Mouse (Mus musculus): ENCODE measurements around the gene Nup50. TPM values are rescaled to one million over a fixed set of nuclear protein-coding genes. Genes with fewer than 3 reads are reported as not detected.
A peak's percentile ranks its signal among the peaks of the same experiment; 100 is the strongest.
"Not testable (repeated sequence)": the region's sequence is repeated elsewhere in the genome, so short reads cannot be mapped to it uniquely, and the experiment has no call there.

Nup50 gene
- 17.7 and 20.0 TPM in 2 replicates for polyA plus RNA-seq (2012; rRNA removed)

GRCm38 (mm10) chr15:84922884-84923507 lies at the start of gene Nup50:
TSS of gene Nup50 (plus strand) at chr15:84923411.
- H3K36me3 ChIP-seq (ENCODE audit: control insufficient read depth, insufficient read depth, low read length) = peaks cover 7% of the 10 kb centered on the region
- peak; percentile 24; the same call in 1 of the 2 replicates for TF ChIP-seq CTCF (IDR thresholded peaks at IDR 0.05; ENCODE audit: borderline replicate concordance, control insufficient read depth, extremely low read depth, insufficient read depth, low read length, poor library complexity)
- peak; percentile 74; the same call in 1 of the 2 replicates for TF ChIP-seq POLR2A (IDR thresholded peaks at IDR 0.05; ENCODE audit: control insufficient read depth, extremely low read depth, insufficient read depth, low read length, poor library complexity)
- peak; percentile 97 for DNase-seq
- under 1% methylated on average over 60 of the region's 60 CpGs for WGBS
- peaks cover 2% of the 10 kb centered on the region; the same call in 1 of the 2 replicates for H3K4me1 ChIP-seq (replicated peaks; ENCODE audit: control insufficient read depth, insufficient read depth, low read length)
- H3K27me3 ChIP-seq (ENCODE audit: control insufficient read depth, insufficient read depth, low read length) = no peaks in the 10 kb centered on the region
- peak within 1 kb of the TSS; percentile 64 for H3K4me3 ChIP-seq (ENCODE audit: control insufficient read depth, insufficient read depth, low read length)
- H3K27ac ChIP-seq (ENCODE audit: control insufficient read depth, insufficient read depth, low read length) = peak within 1 kb of the TSS; percentile 69

- TF ChIP-seq CTCF (IDR thresholded peaks at IDR 0.05; ENCODE audit: borderline replicate concordance, control insufficient read depth, extremely low read depth, insufficient read depth, low read length, poor library complexity) (no peak), POLR2A (IDR thresholded peaks at IDR 0.05; ENCODE audit: control insufficient read depth, extremely low read depth, insufficient read depth, low read length, poor library complexity) (no peak)
- no peaks in the 10 kb centered on the region for H3K27me3 ChIP-seq (ENCODE audit: control insufficient read depth, insufficient read depth, low read length)
- H3K36me3 ChIP-seq (ENCODE audit: control insufficient read depth, insufficient read depth, low read length) = no peaks in the 10 kb centered on the region
- WGBS = 86% methylated on average over 4 of the region's 4 CpGs
- DNase-seq = no peak
- H3K4me3 ChIP-seq (ENCODE audit: control insufficient read depth, insufficient read depth, low read length) = no peak overlapping the region
- no peak overlapping the region for H3K27ac ChIP-seq (ENCODE audit: control insufficient read depth, insufficient read depth, low read length)
- no peaks in the 10 kb centered on the region for H3K4me1 ChIP-seq (replicated peaks; ENCODE audit: control insufficient read depth, insufficient read depth, low read length)
Measured at GRCm38 (mm10) chr15:84873867-84874266, 49.3 kb upstream of the Nup50 start.

GRCm38 (mm10) chr15:84877029-84877815 lies 46.0 kb upstream of the Nup50 start:
- WGBS = 89% methylated on average over 12 of the region's 12 CpGs

GRCm38 (mm10) chr15:84888066-84888465 lies 35.1 kb upstream of the Nup50 start:
- no peak for TF ChIP-seq POLR2A (IDR thresholded peaks at IDR 0.05; ENCODE audit: control insufficient read depth, extremely low read depth, insufficient read depth, low read length, poor library complexity)
- no peak for TF ChIP-seq CTCF (IDR thresholded peaks at IDR 0.05; ENCODE audit: borderline replicate concordance, control insufficient read depth, extremely low read depth, insufficient read depth, low read length, poor library complexity)
- H3K36me3 ChIP-seq (ENCODE audit: control insufficient read depth, insufficient read depth, low read length) = no peaks in the 10 kb centered on the region
- 90% methylated on average over 12 of the region's 12 CpGs for WGBS

More at GRCm38 (mm10) chr15:84877029-84877815, 46.0 kb upstream of the Nup50 start:
- DNase-seq = no peak
- Histone ChIP-seq H3K36me3 (ENCODE audit: control insufficient read depth, insufficient read depth, low read length) (no peaks in the 10 kb centered on the region), H3K4me1 (replicated peaks; ENCODE audit: control insufficient read depth, insufficient read depth, low read length) (no peaks in the 10 kb centered on the region), H3K27me3 (ENCODE audit: control insufficient read depth, insufficient read depth, low read length) (no peaks in the 10 kb centered on the region), H3K4me3 (ENCODE audit: control insufficient read depth, insufficient read depth, low read length) (no peak overlapping the region), H3K27ac (ENCODE audit: control insufficient read depth, insufficient read depth, low read length) (no peak overlapping the region)
- TF ChIP-seq POLR2A (IDR thresholded peaks at IDR 0.05; ENCODE audit: control insufficient read depth, extremely low read depth, insufficient read depth, low read length, poor library complexity) (no peak), CTCF (IDR thresholded peaks at IDR 0.05; ENCODE audit: borderline replicate concordance, control insufficient read depth, extremely low read depth, insufficient read depth, low read length, poor library complexity) (no peak)

GRCm38 (mm10) chr15:84891246-84891645 lies 32.0 kb upstream of the Nup50 start:
- TF ChIP-seq POLR2A (IDR thresholded peaks at IDR 0.05; ENCODE audit: control insufficient read depth, extremely low read depth, insufficient read depth, low read length, poor library complexity) (no peak), CTCF (IDR thresholded peaks at IDR 0.05; ENCODE audit: borderline replicate concordance, control insufficient read depth, extremely low read depth, insufficient read depth, low read length, poor library complexity) (no peak)
- Histone ChIP-seq H3K36me3 (ENCODE audit: control insufficient read depth, insufficient read depth, low read length) (no peaks in the 10 kb centered on the region), H3K27ac (ENCODE audit: control insufficient read depth, insufficient read depth, low read length) (no peak overlapping the region), H3K4me3 (ENCODE audit: control insufficient read depth, insufficient read depth, low read length) (no peak overlapping the region), H3K27me3 (ENCODE audit: control insufficient read depth, insufficient read depth, low read length) (no peaks in the 10 kb centered on the region), H3K4me1 (replicated peaks; ENCODE audit: control insufficient read depth, insufficient read depth, low read length) (no peaks in the 10 kb centered on the region)
- 61% methylated on average over 3 of the region's 3 CpGs for WGBS
- no peak for DNase-seq

More at GRCm38 (mm10) chr15:84888066-84888465, 35.1 kb upstream of the Nup50 start:
- Histone ChIP-seq H3K27ac (ENCODE audit: control insufficient read depth, insufficient read depth, low read length) (no peak overlapping the region), H3K4me1 (replicated peaks; ENCODE audit: control insufficient read depth, insufficient read depth, low read length) (no peaks in the 10 kb centered on the region), H3K4me3 (ENCODE audit: control insufficient read depth, insufficient read depth, low read length) (no peak overlapping the region), H3K27me3 (ENCODE audit: control insufficient read depth, insufficient read depth, low read length) (no peaks in the 10 kb centered on the region)
- DNase-seq = no peak

- DNase-seq = peak; percentile 43
Measured at GRCm38 (mm10) chr15:84891658-84892057, 31.6 kb upstream of the Nup50 start.

GRCm38 (mm10) chr15:84896216-84896615 lies 27.0 kb upstream of the Nup50 start:
- DNase-seq; H3K4me1 ChIP-seq (replicated peaks; ENCODE audit: control insufficient read depth, insufficient read depth, low read length); H3K27ac ChIP-seq (ENCODE audit: control insufficient read depth, insufficient read depth, low read length); H3K36me3 ChIP-seq (ENCODE audit: control insufficient read depth, insufficient read depth, low read length); H3K4me3 ChIP-seq (ENCODE audit: control insufficient read depth, insufficient read depth, low read length); H3K27me3 ChIP-seq (ENCODE audit: control insufficient read depth, insufficient read depth, low read length): not testable (repeated sequence)
- WGBS = 66% methylated on average over 10 of the region's 10 CpGs

More at GRCm38 (mm10) chr15:84891658-84892057, 31.6 kb upstream of the Nup50 start:
- WGBS = 2% methylated on average over 3 of the region's 3 CpGs
- no peaks in the 10 kb centered on the region; the same call in 1 of the 2 replicates for H3K4me1 ChIP-seq (replicated peaks; ENCODE audit: control insufficient read depth, insufficient read depth, low read length)
- H3K36me3 ChIP-seq (ENCODE audit: control insufficient read depth, insufficient read depth, low read length) = no peaks in the 10 kb centered on the region
- TF ChIP-seq CTCF (IDR thresholded peaks at IDR 0.05; ENCODE audit: borderline replicate concordance, control insufficient read depth, extremely low read depth, insufficient read depth, low read length, poor library complexity) (no peak), POLR2A (IDR thresholded peaks at IDR 0.05; ENCODE audit: control insufficient read depth, extremely low read depth, insufficient read depth, low read length, poor library complexity) (no peak)
- no peak overlapping the region for H3K4me3 ChIP-seq (ENCODE audit: control insufficient read depth, insufficient read depth, low read length)
- no peak overlapping the region for H3K27ac ChIP-seq (ENCODE audit: control insufficient read depth, insufficient read depth, low read length)
- no peaks in the 10 kb centered on the region for H3K27me3 ChIP-seq (ENCODE audit: control insufficient read depth, insufficient read depth, low read length)
